Mouse (Mus musculus): ENCODE measurements around the gene Vmn1r90. TPM values are rescaled to one million over a fixed set of nuclear protein-coding genes. Genes with fewer than 3 reads are reported as not detected.
"Not testable (repeated sequence)": the region's sequence is repeated elsewhere in the genome, so short reads cannot be mapped to it uniquely, and the experiment has no call there.

The Vmn1r90 gene
- total RNA-seq (2021) (not detected), polyA plus RNA-seq (2012; rRNA removed) (not detected in 2 replicates)
- long read RNA-seq, result 0 reads

GRCm38 (mm10) chr7:14563406-14563805, at the start of gene Vmn1r90:
TSS of gene Vmn1r90 (minus strand) at chr7:14563506.
- no peak for DNase-seq

- not testable (repeated sequence) for DNase-seq
These were observed 29.7 kb upstream of the Vmn1r90 start for GRCm38 (mm10) chr7:14593009-14593408.

GRCm38 (mm10) chr7:14552284-14552683, 11.0 kb downstream of the Vmn1r90 start:
- DNase-seq, result no peak

DNA sequence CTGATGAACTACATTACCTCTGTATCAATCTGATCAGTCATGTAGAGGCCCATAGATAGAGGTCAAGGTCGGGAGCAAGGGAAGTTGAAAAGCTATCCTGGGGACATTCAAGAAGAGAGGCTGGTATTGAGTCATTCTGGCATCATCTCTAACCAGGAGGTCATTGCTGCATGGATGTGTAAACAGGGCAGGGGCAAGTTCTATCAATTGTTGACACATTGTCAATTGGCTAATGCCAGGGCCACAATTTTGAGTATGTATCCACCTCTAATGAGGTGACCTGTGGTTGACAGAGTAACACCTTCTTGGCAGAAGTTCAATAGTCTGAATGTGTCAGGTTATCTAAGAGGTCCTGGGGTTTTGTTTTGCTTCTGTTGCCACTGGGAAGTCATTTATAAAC, 38.0 kb downstream of the Vmn1r90 start:
- DNase-seq, result peak; percentile 3

DNA sequence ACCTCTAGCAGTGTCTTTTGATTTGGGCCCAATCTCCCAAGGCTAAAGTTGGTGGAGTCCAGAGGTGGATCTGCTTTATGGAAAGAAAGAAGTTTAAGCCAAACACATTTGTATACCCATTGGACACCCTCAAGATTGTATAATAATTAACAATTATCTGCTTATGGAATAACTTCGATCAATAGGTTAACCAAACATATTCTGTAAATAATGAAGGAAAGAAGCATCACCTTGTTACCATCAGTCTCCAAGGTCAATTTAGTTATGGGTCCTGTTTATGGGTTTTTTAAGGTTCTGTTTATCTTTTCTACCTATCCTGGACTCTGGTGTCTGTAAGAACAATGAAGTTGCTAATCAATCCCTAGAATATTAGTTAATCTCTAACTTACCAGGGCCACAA, 40.7 kb downstream of the Vmn1r90 start:
- no peak for DNase-seq

DNA sequence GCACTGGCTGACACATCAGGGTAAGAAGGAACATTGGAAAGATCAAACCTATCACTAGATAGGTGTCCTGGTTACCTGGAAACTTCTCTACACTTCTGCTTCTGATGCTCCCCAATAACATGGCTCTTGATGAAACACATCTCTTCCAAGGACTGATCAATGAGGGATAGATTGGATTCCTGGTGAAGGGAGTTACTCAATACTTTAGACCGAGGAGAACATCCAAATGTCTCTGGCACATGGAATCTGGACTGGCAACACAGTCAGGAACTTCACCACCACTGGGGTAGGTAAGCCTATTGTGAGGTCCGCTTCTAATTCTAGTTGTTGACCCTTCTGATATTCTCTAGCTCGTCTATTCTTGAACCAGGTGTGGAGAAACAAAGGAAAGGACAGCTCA, 45.0 kb downstream of the Vmn1r90 start:
- no peak for DNase-seq

Other genes starting within 250 kb of the Vmn1r90 start
- gene Obox8, start 229.9 kb downstream of the Vmn1r90 start, total RNA-seq (2021), result not detected
- gene Obox8, start 229.9 kb downstream of the Vmn1r90 start, polyA plus RNA-seq (2012; rRNA removed), result not detected in 2 replicates
- 1 to 10 TPM in 1 of 2 experiments, not detected in 1; 2.0 TPM for gene Sult2a8, start 116.7 kb downstream of the Vmn1r90 start, total RNA-seq (2021)
- gene Sult2a8, start 116.7 kb downstream of the Vmn1r90 start, polyA plus RNA-seq (2012; rRNA removed), result not detected in 2 replicates
- gene Sult2a7, start 69.3 kb downstream of the Vmn1r90 start, total RNA-seq (2021), result not detected
- not detected in 2 replicates for gene Sult2a7, start 69.3 kb downstream of the Vmn1r90 start, polyA plus RNA-seq (2012; rRNA removed)
- gene Obox7, start 96.0 kb upstream of the Vmn1r90 start, total RNA-seq (2021), result not detected
- gene Obox7, start 96.0 kb upstream of the Vmn1r90 start, polyA plus RNA-seq (2012; rRNA removed), result not detected in 2 replicates